Mouse (Mus musculus) cerebellum, postnatal 36 days (tissue): ENCODE measurements around the gene Mfsd4b1.

Experiments used
- DNase-seq, 2 experiments: peaks; one replicate each; pipeline ENCODE4 v3.0.0; 2021 to 2022; ENCODE audit warnings: mixed read lengths in 2 of 2

Gene Mfsd4b1

GRCm38 (mm10) chr10:39958266-39958665, 66.8 kb downstream of the Mfsd4b1 start:
- DNase-seq = no peak

GRCm38 (mm10) chr10:39956340-39956878, 68.7 kb downstream of the Mfsd4b1 start:
- no peak for DNase-seq

- no peak for DNase-seq
Observed at GRCm38 (mm10) chr10:39955163-39955562, 69.9 kb downstream of the Mfsd4b1 start.
